8 mouse cellular contexts compared by ENCODE assay signal in the genomic region with DNA sequence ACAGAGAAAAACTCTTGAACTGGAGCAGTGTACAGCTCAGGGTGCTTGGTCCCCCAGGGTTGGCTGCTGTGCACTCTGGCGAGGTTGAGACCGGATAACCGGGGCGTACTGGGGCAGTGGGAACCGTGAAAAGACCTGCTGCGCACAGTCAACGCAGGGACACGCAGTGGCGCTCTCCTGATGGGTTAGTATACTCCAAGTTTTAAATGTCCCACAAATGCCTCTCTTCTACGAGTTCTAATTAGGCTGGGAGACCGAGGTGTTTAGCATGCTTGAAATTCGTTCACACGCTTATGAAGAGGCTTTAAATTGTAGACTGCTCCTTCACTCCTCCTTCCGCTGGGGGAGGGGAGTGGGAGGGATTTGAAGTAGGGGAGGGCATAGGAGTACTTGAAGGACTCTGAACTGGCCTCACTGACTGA. TPM values are rescaled to one million over a fixed set of nuclear protein-coding genes. Genes with fewer than 3 reads are reported as not detected.
DNase-seq lines count a peak whose midpoint lies in the region; ATAC-seq lines count a peak whose summit lies in the region.

No protein-coding gene starts in this region.

- H3K4me3 ChIP-seq in midbrain, embryonic 11.5 days (ENCODE audit: low read depth, low read length) = peak overlapping the region; percentile 58

- 2% methylated on average over 14 of the region's 14 CpGs for WGBS in large intestine, adult 2 months
- WGBS in midbrain, embryonic 11.5 days = under 1% methylated on average over 14 of the region's 14 CpGs

- no peak overlapping the region for H3K27ac ChIP-seq in midbrain, embryonic 11.5 days (ENCODE audit: low read depth, low read length)

- peak overlapping the region; percentile 97 for H3K4me2 ChIP-seq in midbrain, embryonic 11.5 days

- intact Hi-C loops in heart, postnatal 14 days (cut with DNase I) = no loop called here

- peak overlapping the region; percentile 37; the same call in 1 of the 2 replicates for H3K9ac ChIP-seq in midbrain, embryonic 11.5 days (ENCODE audit: low read length)

- H3K36me3 ChIP-seq in midbrain, embryonic 11.5 days (ENCODE audit: control insufficient read depth, insufficient read depth, low read length) = no peaks in the 10 kb centered on the region

- peak; percentile 32 to 44 for DNase-seq in urinary bladder, postnatal 36 days (ENCODE audit: low spot score in 2 of 2)
- DNase-seq in urinary bladder, adult 2 months (ENCODE audit: low spot score) = no peak
- DNase-seq in embryo, embryonic 10.5 days (ENCODE audit: low spot score) = peak; percentile 78
- peak; percentile 27 to 46 for DNase-seq in heart, postnatal 14 days
- peak; percentile 86 for DNase-seq in large intestine, adult 2 months (ENCODE audit: low read depth, low spot score)
- DNase-seq in midbrain, embryonic 11.5 days (ENCODE audit: low spot score, missing footprints) = peak; percentile 94
- peak; percentile 19 to 33 for DNase-seq in thymus, adult 18-20 months
- no peak for DNase-seq in layer of hippocampus, adult 11-12 months (ENCODE audit: low spot score)

- ATAC-seq in midbrain, embryonic 11.5 days (ENCODE audit: low FRiP score) = no peak

- H3K4me1 ChIP-seq in midbrain, embryonic 11.5 days (ENCODE audit: control insufficient read depth, insufficient read depth, low read length) = peaks cover 28% of the 10 kb centered on the region

- H3K27me3 ChIP-seq in midbrain, embryonic 11.5 days (ENCODE audit: control insufficient read depth, insufficient read depth, low read length) = peaks cover 32% of the 10 kb centered on the region

- no peaks in the 10 kb centered on the region for H3K9me3 ChIP-seq in midbrain, embryonic 11.5 days (ENCODE audit: control insufficient read depth, low read length)

RNA-seq across cellular contexts. Expression of gene Fzd5, which starts 1.1 kb away (rescaled TPM):
- polyA plus RNA-seq in urinary bladder, adult 2 months (2012; rRNA removed) = 5.3 and 6.2 TPM in 2 replicates
- total RNA-seq in heart, postnatal 14 days (2021) = 1 to 10 TPM; 4.7 to 4.9 TPM
- 36.4 and 87.3 TPM in 2 replicates for polyA plus RNA-seq in large intestine, adult 2 months (2012; rRNA removed)
- 0.18 and 0.52 TPM in 2 replicates for polyA plus RNA-seq in midbrain, embryonic 11.5 days (2014; fragmentation: Nextera tagmentation; extraction: Ambion mirVana)

RNA-seq across cellular contexts. Expression of gene Ccnyl1, which starts 48.4 kb away (rescaled TPM):
- 21.2 and 25.8 TPM in 2 replicates for polyA plus RNA-seq in urinary bladder, adult 2 months (2012; rRNA removed)
- 10 to 100 TPM; 20.5 to 21.4 TPM for total RNA-seq in heart, postnatal 14 days (2021)
- polyA plus RNA-seq in large intestine, adult 2 months (2012; rRNA removed) = 11.3 and 21.9 TPM in 2 replicates
- polyA plus RNA-seq in midbrain, embryonic 11.5 days (2014; fragmentation: Nextera tagmentation; extraction: Ambion mirVana) = 10.2 and 12.9 TPM in 2 replicates

Comparison
In these comparisons a context has a peak if more than half of its experiments do, and no peak if none do; other contexts are left out.
1. DNase-seq: peak in urinary bladder, postnatal 36 days (2 of 2), embryo, embryonic 10.5 days (single experiment), heart, postnatal 14 days (2 of 2), large intestine, adult 2 months (single experiment), midbrain, embryonic 11.5 days (single experiment) and thymus, adult 18-20 months (2 of 2); none in urinary bladder, adult 2 months (single experiment) and layer of hippocampus, adult 11-12 months (single experiment).